Mouse (Mus musculus): ENCODE data around the gene Gm15737. TPM values are rescaled to one million over a fixed set of nuclear protein-coding genes. Genes with fewer than 3 reads are reported as not detected.
A peak's percentile ranks its signal among the peaks of the same experiment; 100 is the strongest.

Gene Gm15737
- not detected for total RNA-seq (2021)

GRCm38 (mm10) chr6:92869089-92869581, at the start of gene Gm15737:
Gene Gm15737, plus strand, starts transcription at chr6:92869357.
- DNase-seq: no peak

- no peak for DNase-seq
Observed at GRCm38 (mm10) chr6:92821606-92822005, 47.6 kb upstream of the Gm15737 start.

GRCm38 (mm10) chr6:92822006-92822405, 47.2 kb upstream of the Gm15737 start:
- no peak for DNase-seq

DNA sequence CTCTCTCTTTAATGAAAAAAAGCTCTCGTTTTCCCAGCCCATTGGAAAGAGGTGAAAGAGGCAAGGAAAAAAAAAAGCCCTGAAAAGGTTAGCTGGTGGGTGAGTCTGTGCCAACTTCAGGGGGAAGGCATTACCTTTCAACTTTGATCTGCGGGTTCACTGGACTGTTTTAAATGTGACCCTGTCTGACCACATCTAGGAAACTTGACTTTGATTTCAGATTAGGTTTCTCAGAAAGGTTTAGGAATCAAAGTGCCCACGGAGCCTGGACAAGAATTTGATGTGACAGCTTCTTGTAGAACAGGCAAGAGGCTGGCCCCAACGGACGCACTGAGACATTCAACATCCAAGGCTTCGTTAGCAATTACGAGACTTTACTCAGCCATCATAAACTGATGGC, 45.2 kb upstream of the Gm15737 start:
- no peak for DNase-seq

- DNase-seq: no peak
Observed at GRCm38 (mm10) chr6:92826561-92826960, 42.6 kb upstream of the Gm15737 start.

- no peak for DNase-seq
Observed at GRCm38 (mm10) chr6:92827360-92827759, 41.8 kb upstream of the Gm15737 start.

DNA sequence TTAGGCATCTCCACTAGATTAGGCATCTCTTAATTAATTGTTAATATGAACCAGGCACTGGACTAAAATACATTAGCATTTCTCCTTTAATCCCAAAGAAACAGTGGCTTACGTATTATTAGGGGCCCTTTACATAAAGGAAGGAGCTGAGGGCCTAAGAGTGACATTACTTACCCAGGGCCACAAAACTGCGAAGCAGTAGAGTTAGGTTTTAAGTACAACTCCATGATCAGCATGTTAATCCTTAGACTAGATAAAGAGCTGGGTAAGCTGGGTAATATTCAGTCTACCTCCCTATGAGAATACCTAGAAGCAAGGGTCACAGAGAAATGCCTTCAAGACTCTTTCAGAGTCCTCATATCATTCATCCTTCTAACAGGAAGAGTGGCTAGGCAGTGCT, 40.0 kb upstream of the Gm15737 start:
- DNase-seq: no peak

GRCm38 (mm10) chr6:92831106-92831505, 38.1 kb upstream of the Gm15737 start:
- DNase-seq: no peak

- DNase-seq: no peak
Observed at GRCm38 (mm10) chr6:92842000-92842399, 27.2 kb upstream of the Gm15737 start.

GRCm38 (mm10) chr6:92843474-92843873, 25.7 kb upstream of the Gm15737 start:
- no peak for DNase-seq

DNA sequence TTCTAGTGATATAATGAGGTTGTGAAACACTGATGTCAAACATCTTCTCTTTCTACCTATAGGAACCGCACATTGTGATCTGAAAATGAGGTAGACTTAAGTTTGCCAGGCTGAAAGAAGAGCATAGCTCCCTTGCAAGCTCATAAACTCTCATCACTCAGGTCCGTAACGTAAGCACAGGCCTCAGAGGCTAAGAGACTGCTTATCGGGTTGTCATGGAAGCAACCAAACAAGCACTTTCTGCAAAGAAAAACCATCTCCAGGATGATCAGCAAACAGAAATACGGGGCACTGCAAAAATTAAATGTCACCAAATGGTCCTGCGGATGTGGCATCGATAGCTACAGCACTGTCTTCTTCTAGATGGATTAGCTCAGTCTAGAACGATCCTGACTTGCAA, 23.3 kb upstream of the Gm15737 start:
- no peak for DNase-seq

GRCm38 (mm10) chr6:92846614-92847013, 22.5 kb upstream of the Gm15737 start:
- DNase-seq: no peak

GRCm38 (mm10) chr6:92849208-92849607, 19.9 kb upstream of the Gm15737 start:
- no peak for DNase-seq

GRCm38 (mm10) chr6:92850250-92850649, 18.9 kb upstream of the Gm15737 start:
- DNase-seq: peak; percentile 65 to 69

DNA sequence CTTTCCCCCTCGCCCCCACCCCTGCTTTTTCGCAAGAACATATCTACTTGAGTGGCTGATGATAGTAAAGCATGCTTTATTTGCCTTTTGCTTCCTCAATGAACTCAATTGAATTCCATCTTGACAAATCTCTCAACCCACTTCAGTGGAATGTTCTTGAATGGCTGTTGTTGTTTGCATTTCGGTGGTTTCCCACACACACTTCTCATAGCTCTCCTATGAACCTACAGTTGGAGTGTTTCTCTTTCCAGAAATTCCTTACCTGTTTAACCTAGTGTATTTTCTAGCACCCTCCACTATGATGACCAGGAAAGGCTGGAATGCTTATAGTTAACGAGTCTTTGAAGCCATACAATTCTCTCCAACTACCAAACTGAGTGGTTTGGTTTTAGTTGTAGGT, 14.3 kb upstream of the Gm15737 start:
- DNase-seq: no peak

- DNase-seq: no peak
Observed at GRCm38 (mm10) chr6:92857761-92858160, 11.4 kb upstream of the Gm15737 start.

GRCm38 (mm10) chr6:92858721-92859510, 10.2 kb upstream of the Gm15737 start:
- DNase-seq: no peak

GRCm38 (mm10) chr6:92860285-92860912, 8.8 kb upstream of the Gm15737 start:
- DNase-seq: no peak

GRCm38 (mm10) chr6:92862599-92862998, 6.6 kb upstream of the Gm15737 start:
- no peak for DNase-seq

DNA sequence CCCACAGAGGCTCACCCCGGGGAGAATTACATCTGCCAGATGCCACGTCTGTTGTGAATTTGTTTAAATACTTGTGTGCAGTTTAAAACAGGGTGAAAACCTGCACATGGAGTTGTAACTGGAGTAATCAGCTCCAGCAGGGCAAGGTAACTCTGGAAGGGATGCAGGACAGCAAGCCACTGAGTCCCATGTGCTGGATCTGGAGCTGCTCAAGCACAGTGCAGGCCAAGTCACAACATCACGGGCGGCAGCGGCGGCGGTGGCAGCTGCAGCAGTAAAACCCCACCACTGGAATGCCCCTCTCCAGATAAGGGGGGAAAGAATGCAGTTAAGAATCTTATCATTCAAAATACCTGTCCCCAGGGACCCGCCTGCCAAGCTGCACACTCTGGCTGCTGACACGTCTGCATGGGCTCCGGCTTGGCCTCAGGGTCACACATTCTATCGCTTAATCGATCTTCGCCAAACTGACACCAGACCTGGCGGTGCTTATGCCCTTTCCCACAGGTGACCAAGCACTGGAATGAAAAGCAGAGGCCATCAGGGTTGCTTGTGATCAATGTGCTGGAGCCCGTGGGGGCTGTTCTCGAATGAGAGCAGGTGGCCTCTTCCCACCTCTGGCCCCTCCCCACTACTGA, 544 bp downstream of the Gm15737 start:
- DNase-seq: no peak

GRCm38 (mm10) chr6:92871813-92872212, 2.7 kb downstream of the Gm15737 start:
- DNase-seq: no peak

- no peak for DNase-seq
Observed at GRCm38 (mm10) chr6:92872766-92873165, 3.6 kb downstream of the Gm15737 start.

DNA sequence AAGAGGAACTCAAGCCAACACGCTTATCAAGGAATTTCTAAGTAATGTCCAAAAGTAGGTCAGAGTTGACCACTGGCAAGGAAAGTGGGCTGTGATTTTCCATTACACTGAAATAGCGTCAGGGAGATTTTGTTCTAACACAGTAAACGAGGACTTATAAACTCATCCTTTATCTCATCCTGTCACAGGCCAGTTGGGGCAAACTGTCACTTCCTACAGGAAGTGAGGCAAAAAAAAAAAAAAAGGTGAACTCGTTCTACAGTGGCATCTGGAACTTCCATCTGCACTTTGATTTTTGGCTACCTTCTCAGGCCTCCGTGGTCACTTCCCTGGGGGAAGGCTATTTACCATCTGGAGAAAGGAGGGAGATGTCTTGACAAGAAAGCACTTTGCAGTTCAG, 5.7 kb downstream of the Gm15737 start:
- no peak for DNase-seq

DNA sequence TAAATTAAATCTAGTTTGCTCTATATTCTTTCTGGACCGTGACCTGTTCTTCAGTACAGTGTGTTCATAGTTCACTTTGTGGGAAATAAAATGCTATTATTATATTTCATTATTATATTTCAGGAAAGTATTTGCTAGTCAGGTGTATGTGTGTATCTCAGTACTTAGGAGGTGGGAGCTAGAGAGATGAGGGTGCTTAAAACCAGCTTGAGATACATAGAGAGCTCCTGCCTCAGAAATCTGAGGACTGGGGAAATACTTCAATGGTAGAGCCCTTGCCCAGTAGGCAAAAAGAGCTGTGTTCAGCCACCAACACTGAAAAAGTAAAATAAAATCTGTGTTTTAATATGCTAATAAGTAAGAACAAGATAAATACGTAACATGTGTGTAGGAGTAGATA, 6.2 kb downstream of the Gm15737 start:
- no peak for DNase-seq

All from layer of hippocampus, postnatal 36 days (tissue).